Mouse (Mus musculus): ENCODE results near the gene Ngrn. TPM values are rescaled to one million over a fixed set of nuclear protein-coding genes. Genes with fewer than 3 reads are reported as not detected.

Ngrn gene
- polyA plus RNA-seq (2015; fragmentation: Nextera tagmentation; extraction: Ambion mirVana): 52.2 and 53.3 TPM in 2 replicates

GRCm38 (mm10) chr7:80260625-80261371 lies at the start of gene Ngrn:
Gene Ngrn (plus strand): TSS chr7:80261215.
- Histone ChIP-seq H3K4me3 (replicated peaks; ENCODE audit: low read length) (peak within 1 kb of the TSS; percentile 74), H3K27me3 (ENCODE audit: control insufficient read depth, insufficient read depth, low read length) (no peaks in the 10 kb centered on the region; the same call in 1 of the 2 replicates), H3K27ac (ENCODE audit: low read length) (peak within 1 kb of the TSS; percentile 80), H3K4me1 (ENCODE audit: control insufficient read depth, insufficient read depth, low read length) (peaks cover 10% of the 10 kb centered on the region), H3K36me3 (ENCODE audit: control insufficient read depth, insufficient read depth, low read length) (peaks cover 10% of the 10 kb centered on the region; the same call in 1 of the 2 replicates), H3K9ac (ENCODE audit: low read length) (peak within 1 kb of the TSS; percentile 86), H3K4me2 (ENCODE audit: low read depth, low read length) (peak within 1 kb of the TSS; percentile 86), H3K9me3 (replicated peaks; ENCODE audit: control insufficient read depth, low read length) (no peaks in the 10 kb centered on the region)
- ATAC-seq (ENCODE audit: insufficient read depth, low FRiP score): peak; percentile 90
- WGBS: 24% methylated on average over 40 of the region's 40 CpGs

- ATAC-seq (ENCODE audit: insufficient read depth, low FRiP score): no peak
- no peak overlapping the region for H3K27ac ChIP-seq (ENCODE audit: low read length)
- H3K9ac ChIP-seq (ENCODE audit: low read length): no peak overlapping the region
- 92% methylated on average over 7 of the region's 7 CpGs for WGBS
- H3K27me3 ChIP-seq (ENCODE audit: control insufficient read depth, insufficient read depth, low read length): no peaks in the 10 kb centered on the region
- H3K4me1 ChIP-seq (ENCODE audit: control insufficient read depth, insufficient read depth, low read length): peaks cover 20% of the 10 kb centered on the region
- peaks cover 11% of the 10 kb centered on the region for H3K36me3 ChIP-seq (ENCODE audit: control insufficient read depth, insufficient read depth, low read length)
- no peaks in the 10 kb centered on the region for H3K9me3 ChIP-seq (replicated peaks; ENCODE audit: control insufficient read depth, low read length)
- no peak overlapping the region for H3K4me3 ChIP-seq (replicated peaks; ENCODE audit: low read length)
- H3K4me2 ChIP-seq (ENCODE audit: low read depth, low read length): no peak overlapping the region
These were observed 47.4 kb upstream of the Ngrn start for GRCm38 (mm10) chr7:80213604-80214003.

GRCm38 (mm10) chr7:80214459-80214858 lies 46.6 kb upstream of the Ngrn start:
- no peak for ATAC-seq (ENCODE audit: insufficient read depth, low FRiP score)
- H3K4me3 ChIP-seq (replicated peaks; ENCODE audit: low read length): no peak overlapping the region
- no peak overlapping the region for H3K9ac ChIP-seq (ENCODE audit: low read length)
- H3K4me1 ChIP-seq (ENCODE audit: control insufficient read depth, insufficient read depth, low read length): peaks cover 11% of the 10 kb centered on the region
- 81% methylated on average over 8 of the region's 8 CpGs for whole genome bisulfite sequencing
- H3K9me3 ChIP-seq (replicated peaks; ENCODE audit: control insufficient read depth, low read length): no peaks in the 10 kb centered on the region
- no peak overlapping the region for H3K4me2 ChIP-seq (ENCODE audit: low read depth, low read length)
- peaks cover 12% of the 10 kb centered on the region for H3K36me3 ChIP-seq (ENCODE audit: control insufficient read depth, insufficient read depth, low read length)
- no peak overlapping the region for H3K27ac ChIP-seq (ENCODE audit: low read length)
- no peaks in the 10 kb centered on the region for H3K27me3 ChIP-seq (ENCODE audit: control insufficient read depth, insufficient read depth, low read length)

- no peak overlapping the region for H3K4me3 ChIP-seq (replicated peaks; ENCODE audit: low read length)
- no peak overlapping the region for H3K27ac ChIP-seq (ENCODE audit: low read length)
- peaks cover 21% of the 10 kb centered on the region for H3K36me3 ChIP-seq (ENCODE audit: control insufficient read depth, insufficient read depth, low read length)
- peak overlapping the region; percentile 53 for H3K9ac ChIP-seq (ENCODE audit: low read length)
- WGBS: 26% methylated on average over 4 of the region's 4 CpGs
- no peaks in the 10 kb centered on the region for H3K9me3 ChIP-seq (replicated peaks; ENCODE audit: control insufficient read depth, low read length)
- ATAC-seq (ENCODE audit: insufficient read depth, low FRiP score): peak; percentile 54; the same call in 1 of the 2 replicates
- no peaks in the 10 kb centered on the region for H3K27me3 ChIP-seq (ENCODE audit: control insufficient read depth, insufficient read depth, low read length)
- H3K4me1 ChIP-seq (ENCODE audit: control insufficient read depth, insufficient read depth, low read length): peaks cover 4% of the 10 kb centered on the region; the same call in 1 of the 2 replicates
- H3K4me2 ChIP-seq (ENCODE audit: low read depth, low read length): no peak overlapping the region
These were observed 45.6 kb upstream of the Ngrn start for GRCm38 (mm10) chr7:80215398-80215797.

- Histone ChIP-seq H3K36me3 (ENCODE audit: control insufficient read depth, insufficient read depth, low read length) (peaks cover 32% of the 10 kb centered on the region), H3K4me1 (ENCODE audit: control insufficient read depth, insufficient read depth, low read length) (no peaks in the 10 kb centered on the region), H3K9me3 (replicated peaks; ENCODE audit: control insufficient read depth, low read length) (no peaks in the 10 kb centered on the region), H3K4me3 (replicated peaks; ENCODE audit: low read length) (no peak overlapping the region), H3K4me2 (ENCODE audit: low read depth, low read length) (no peak overlapping the region), H3K27me3 (ENCODE audit: control insufficient read depth, insufficient read depth, low read length) (no peaks in the 10 kb centered on the region), H3K9ac (ENCODE audit: low read length) (no peak overlapping the region), H3K27ac (ENCODE audit: low read length) (no peak overlapping the region)
- ATAC-seq (ENCODE audit: insufficient read depth, low FRiP score): 0 out of 2 replicates have a peak, but pooled peaks have one; percentile 22
- WGBS: 78% methylated on average over 8 of the region's 8 CpGs
These were observed 44.4 kb upstream of the Ngrn start for GRCm38 (mm10) chr7:80216566-80216965.

- Histone ChIP-seq H3K4me1 (ENCODE audit: control insufficient read depth, insufficient read depth, low read length) (no peaks in the 10 kb centered on the region), H3K27me3 (ENCODE audit: control insufficient read depth, insufficient read depth, low read length) (no peaks in the 10 kb centered on the region), H3K36me3 (ENCODE audit: control insufficient read depth, insufficient read depth, low read length) (peaks cover 32% of the 10 kb centered on the region), H3K9me3 (replicated peaks; ENCODE audit: control insufficient read depth, low read length) (no peaks in the 10 kb centered on the region), H3K4me3 (replicated peaks; ENCODE audit: low read length) (no peak overlapping the region), H3K27ac (ENCODE audit: low read length) (no peak overlapping the region), H3K9ac (ENCODE audit: low read length) (no peak overlapping the region), H3K4me2 (ENCODE audit: low read depth, low read length) (no peak overlapping the region)
- ATAC-seq (ENCODE audit: insufficient read depth, low FRiP score): no peak
- 91% methylated on average over 9 of the region's 9 CpGs for WGBS
These were observed 42.3 kb upstream of the Ngrn start for GRCm38 (mm10) chr7:80218666-80219065.

GRCm38 (mm10) chr7:80220237-80220797 lies 40.7 kb upstream of the Ngrn start:
- H3K36me3 ChIP-seq (ENCODE audit: control insufficient read depth, insufficient read depth, low read length): peaks cover 33% of the 10 kb centered on the region
- no peak overlapping the region for H3K9ac ChIP-seq (ENCODE audit: low read length)
- no peaks in the 10 kb centered on the region for H3K4me1 ChIP-seq (ENCODE audit: control insufficient read depth, insufficient read depth, low read length)
- no peak overlapping the region for H3K4me3 ChIP-seq (replicated peaks; ENCODE audit: low read length)
- H3K9me3 ChIP-seq (replicated peaks; ENCODE audit: control insufficient read depth, low read length): no peaks in the 10 kb centered on the region
- ATAC-seq (ENCODE audit: insufficient read depth, low FRiP score): no peak
- 91% methylated on average over 9 of the region's 9 CpGs for WGBS
- no peaks in the 10 kb centered on the region for H3K27me3 ChIP-seq (ENCODE audit: control insufficient read depth, insufficient read depth, low read length)
- no peak overlapping the region for H3K4me2 ChIP-seq (ENCODE audit: low read depth, low read length)
- no peak overlapping the region for H3K27ac ChIP-seq (ENCODE audit: low read length)

- Histone ChIP-seq H3K4me3 (replicated peaks; ENCODE audit: low read length) (no peak overlapping the region), H3K27ac (ENCODE audit: low read length) (no peak overlapping the region), H3K27me3 (ENCODE audit: control insufficient read depth, insufficient read depth, low read length) (no peaks in the 10 kb centered on the region), H3K4me2 (ENCODE audit: low read depth, low read length) (no peak overlapping the region), H3K36me3 (ENCODE audit: control insufficient read depth, insufficient read depth, low read length) (peaks cover 33% of the 10 kb centered on the region), H3K9ac (ENCODE audit: low read length) (no peak overlapping the region), H3K4me1 (ENCODE audit: control insufficient read depth, insufficient read depth, low read length) (no peaks in the 10 kb centered on the region), H3K9me3 (replicated peaks; ENCODE audit: control insufficient read depth, low read length) (no peaks in the 10 kb centered on the region)
- 85% methylated on average over 4 of the region's 4 CpGs for WGBS
- no peak for ATAC-seq (ENCODE audit: insufficient read depth, low FRiP score)
These were observed 39.8 kb upstream of the Ngrn start for GRCm38 (mm10) chr7:80221179-80221750.

GRCm38 (mm10) chr7:80227065-80227464 lies 34.0 kb upstream of the Ngrn start:
- Histone ChIP-seq H3K27ac (ENCODE audit: low read length) (peak overlapping the region; percentile 34; the same call in 1 of the 2 replicates), H3K27me3 (ENCODE audit: control insufficient read depth, insufficient read depth, low read length) (no peaks in the 10 kb centered on the region), H3K36me3 (ENCODE audit: control insufficient read depth, insufficient read depth, low read length) (0 out of 2 replicates have a peak, but pooled peaks cover 4% of the 10 kb centered on the region), H3K9me3 (replicated peaks; ENCODE audit: control insufficient read depth, low read length) (no peaks in the 10 kb centered on the region), H3K4me2 (ENCODE audit: low read depth, low read length) (no peak overlapping the region), H3K4me3 (replicated peaks; ENCODE audit: low read length) (no peak overlapping the region), H3K9ac (ENCODE audit: low read length) (no peak overlapping the region), H3K4me1 (ENCODE audit: control insufficient read depth, insufficient read depth, low read length) (no peaks in the 10 kb centered on the region)
- ATAC-seq (ENCODE audit: insufficient read depth, low FRiP score): no peak
- 92% methylated on average over 4 of the region's 4 CpGs for WGBS
